Mouse (Mus musculus) heart, postnatal 0 days (tissue): ENCODE data around the gene Ciao2b. TPM values are rescaled to one million over a fixed set of nuclear protein-coding genes. Genes with fewer than 3 reads are reported as not detected.

Source experiments
- ATAC-seq: fragments of 200-750 bp; cut with Nextera tagmentation; 2 replicates; pipeline ENCODE4 v1.8.0; 2017; ENCODE audit warnings: low read depth, moderate number of reproducible peaks, moderate library complexity; ENCODE audit not compliant: insufficient read depth
- DNase-seq: peaks from one replicate; pipeline ENCODE4 v3.0.0-alpha.2; 2016; ENCODE audit warnings: low spot score
- H3K27ac ChIP-seq: fragments of 300-500 bp; sonication (generic); 2 replicates; pipeline ENCODE4 v1.5.1; 2014; ENCODE audit warnings: low read depth, mild to moderate bottlenecking
- H3K27me3 ChIP-seq: fragments of 300-500 bp; sonication (generic); 2 replicates; pipeline ENCODE4 v1.6.1; 2014; ENCODE audit warnings: low read length, mixed read lengths; ENCODE audit not compliant: control insufficient read depth, insufficient read depth
- H3K36me3 ChIP-seq: fragments of 300-500 bp; sonication (generic); replicated peaks from 2 replicates; pipeline ENCODE4 v1.6.1; 2014; ENCODE audit warnings: low read length, mixed read lengths; ENCODE audit not compliant: control insufficient read depth, insufficient read depth
- H3K4me1 ChIP-seq: fragments of 300-500 bp; sonication (generic); 2 replicates; pipeline ENCODE4 v1.6.1; 2014; ENCODE audit warnings: antibody characterized with exemption; ENCODE audit not compliant: control insufficient read depth, insufficient read depth
- H3K4me2 ChIP-seq: fragments of 300-500 bp; sonication (generic); 2 replicates; pipeline ENCODE4 v1.6.1; 2014; ENCODE audit warnings: low read depth, mild to moderate bottlenecking, low read length, moderate library complexity
- H3K4me3 ChIP-seq: fragments of 300-500 bp; sonication (generic); 2 replicates; pipeline ENCODE4 v1.5.1; 2014; ENCODE audit warnings: low read depth, low read length
- H3K9ac ChIP-seq: fragments of 300-500 bp; sonication (generic); replicated peaks from 2 replicates; pipeline ENCODE4 v1.6.1; 2014; ENCODE audit warnings: low read depth, low read length, mixed read lengths
- H3K9me3 ChIP-seq: fragments of 300-500 bp; sonication (generic); replicated peaks from 2 replicates; pipeline ENCODE4 v1.6.1; 2016; ENCODE audit warnings: low read length; ENCODE audit not compliant: control insufficient read depth
- CTCF ChIP-seq: IDR thresholded peaks from 2 replicates; pipeline ENCODE4 v1.5.1; 2016; ENCODE audit warnings: antibody characterized with exemption, control low read depth, low read depth
- EP300 ChIP-seq: IDR thresholded peaks from 2 replicates; pipeline ENCODE4 v1.6.1; 2016; ENCODE audit warnings: antibody characterized with exemption, low read depth
- WGBS: fragments of 180-500 bp; shearing (Covaris S2); extraction: QIAGEN DNeasy Blood & Tissue Kit; methylation state at CpG from one replicate; pipeline ENCODE4 v1.1.7; 2014; 5-methylcytosine and 5-hydroxymethylcytosine counted together
- polyA plus RNA-seq: library from polyadenylated mRNA; unstranded; fragments of >200 nt; fragmentation: Nextera tagmentation; extraction: Ambion mirVana; gene quantifications from 2 replicates; pipeline ENCODE4 v1.2.1, GENCODE M21; 2015
- total RNA-seq: library from RNA; depleted of rRNA; stranded (reverse); fragments of >200 nt; gene quantifications from 2 replicates; pipeline ENCODE4 v1.2.3, GENCODE M21; 2014; ENCODE audit warnings: low replicate concordance

Gene Ciao2b
- total and polyA plus RNA-seq, 2 experiments from 2014 or later = 141 to 184 TPM

DNA sequence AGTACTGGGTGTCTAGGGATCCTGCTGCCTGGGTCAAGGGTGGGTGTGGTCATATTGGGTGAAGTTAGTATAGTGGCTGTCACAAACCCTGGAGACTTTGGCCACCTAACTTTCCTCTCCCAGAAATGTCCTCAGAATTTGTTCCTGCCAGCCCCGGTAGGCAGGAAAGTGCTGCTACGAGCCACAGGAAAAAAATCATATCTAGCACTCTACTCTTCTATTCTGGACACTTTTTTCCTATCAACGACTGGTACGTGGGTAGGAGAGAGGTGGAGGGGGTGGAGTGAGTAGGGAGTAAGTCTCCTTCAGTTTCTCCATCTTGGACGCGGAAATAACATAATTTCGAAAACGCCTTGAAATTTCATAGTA, 11.7 kb downstream of the Ciao2b start:
- TF ChIP-seq EP300 (no peak), CTCF (no peak)
- H3K4me1 ChIP-seq = peaks cover 40% of the 10 kb centered on the region

DNA sequence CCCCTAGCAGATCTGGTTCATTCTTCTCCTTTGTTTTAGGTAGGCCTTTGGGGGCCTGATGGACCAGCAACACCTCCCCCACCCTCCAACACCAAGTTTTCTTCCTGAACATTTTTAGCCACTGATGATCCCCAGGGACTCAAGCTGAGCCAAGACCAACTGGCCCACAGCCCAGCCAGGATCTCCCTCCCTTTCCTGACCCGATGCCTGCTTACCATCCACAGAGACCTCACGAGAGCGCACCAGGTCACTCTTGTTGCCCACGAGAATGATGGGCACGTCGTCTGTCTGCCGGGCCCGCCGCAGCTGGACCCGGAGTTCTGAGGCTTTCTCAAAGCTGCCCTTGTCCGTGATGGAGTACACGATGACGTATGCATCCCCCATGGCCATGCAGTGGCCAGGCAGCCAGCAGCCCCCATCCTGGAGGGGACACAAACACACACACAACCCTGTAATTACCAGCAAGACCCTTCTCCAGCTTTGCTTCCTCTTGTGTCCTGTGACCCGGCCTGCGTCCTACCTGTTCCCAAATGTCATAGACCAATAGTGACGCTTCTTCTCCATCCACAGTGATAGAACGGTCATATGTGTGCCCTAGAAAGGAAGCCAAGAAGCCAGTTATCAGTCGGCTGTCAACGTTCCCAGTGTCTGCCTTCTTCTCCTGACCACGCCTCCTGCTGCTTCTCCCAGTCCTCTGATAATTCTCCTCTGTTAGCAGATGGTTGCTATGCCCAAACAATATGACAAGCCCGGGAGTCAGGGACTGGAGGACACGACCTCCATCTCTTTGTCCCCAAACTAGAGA, 12.3 kb downstream of the Ciao2b start:
- Histone ChIP-seq H3K27me3 (no peaks in the 10 kb centered on the region), H3K4me1 (peaks cover 44% of the 10 kb centered on the region), H3K27ac (peak overlapping the region; percentile 90), H3K4me2 (peak overlapping the region; percentile 67), H3K4me3 (peak overlapping the region; percentile 63), H3K9me3 (no peaks in the 10 kb centered on the region), H3K9ac (peak overlapping the region; percentile 77), H3K36me3 (peaks cover 11% of the 10 kb centered on the region)
- peak; percentile 91 for DNase-seq
- TF ChIP-seq CTCF (no peak), EP300 (no peak; the same call in 1 of the 2 replicates)
- WGBS = 6% methylated on average over 22 of the region's 22 CpGs
- peak; percentile 64 for ATAC-seq

More for the DNA sequence above, 11.7 kb downstream of the Ciao2b start:
- Histone ChIP-seq H3K27me3 (no peaks in the 10 kb centered on the region), H3K9ac (peak overlapping the region; percentile 77), H3K4me3 (peak overlapping the region; percentile 63), H3K4me2 (peak overlapping the region; percentile 67), H3K9me3 (no peaks in the 10 kb centered on the region), H3K36me3 (peaks cover 14% of the 10 kb centered on the region), H3K27ac (peak overlapping the region; percentile 90)
- WGBS = 8% methylated on average over 8 of the region's 8 CpGs
- DNase-seq (no peak), ATAC-seq (no peak)

DNA sequence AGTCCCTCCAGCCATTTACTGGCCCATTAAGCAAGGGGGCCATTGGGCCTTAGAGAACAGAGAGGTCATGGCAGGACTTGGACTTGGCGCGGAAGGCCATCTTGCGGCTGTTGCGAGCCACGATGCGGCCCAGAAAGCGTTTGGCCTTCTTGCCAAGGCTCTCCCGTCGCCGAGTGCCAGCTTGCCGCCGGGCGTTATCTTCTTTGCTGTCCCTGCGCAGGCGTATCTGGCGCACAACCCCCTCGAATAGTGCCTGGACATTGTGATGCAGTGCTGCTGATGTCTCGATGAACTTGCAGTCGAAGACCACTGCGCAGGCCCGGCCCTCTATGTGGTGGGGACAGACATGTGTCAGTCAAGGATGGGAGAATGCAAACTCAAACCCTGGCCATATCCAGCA, 13.4 kb downstream of the Ciao2b start:
- 61% methylated on average over 21 of the region's 21 CpGs for WGBS
- no peaks in the 10 kb centered on the region for H3K27me3 ChIP-seq
- H3K9ac ChIP-seq = no peak overlapping the region
- no peak overlapping the region for H3K4me3 ChIP-seq
- no peaks in the 10 kb centered on the region for H3K9me3 ChIP-seq
- DNase-seq (peak; percentile 5), ATAC-seq (no peak)
- TF ChIP-seq CTCF (no peak), EP300 (no peak)
- H3K36me3 ChIP-seq = peaks cover 11% of the 10 kb centered on the region
- H3K4me2 ChIP-seq = peak overlapping the region; percentile 67
- peak overlapping the region; percentile 90 for H3K27ac ChIP-seq
- peaks cover 44% of the 10 kb centered on the region for H3K4me1 ChIP-seq

DNA sequence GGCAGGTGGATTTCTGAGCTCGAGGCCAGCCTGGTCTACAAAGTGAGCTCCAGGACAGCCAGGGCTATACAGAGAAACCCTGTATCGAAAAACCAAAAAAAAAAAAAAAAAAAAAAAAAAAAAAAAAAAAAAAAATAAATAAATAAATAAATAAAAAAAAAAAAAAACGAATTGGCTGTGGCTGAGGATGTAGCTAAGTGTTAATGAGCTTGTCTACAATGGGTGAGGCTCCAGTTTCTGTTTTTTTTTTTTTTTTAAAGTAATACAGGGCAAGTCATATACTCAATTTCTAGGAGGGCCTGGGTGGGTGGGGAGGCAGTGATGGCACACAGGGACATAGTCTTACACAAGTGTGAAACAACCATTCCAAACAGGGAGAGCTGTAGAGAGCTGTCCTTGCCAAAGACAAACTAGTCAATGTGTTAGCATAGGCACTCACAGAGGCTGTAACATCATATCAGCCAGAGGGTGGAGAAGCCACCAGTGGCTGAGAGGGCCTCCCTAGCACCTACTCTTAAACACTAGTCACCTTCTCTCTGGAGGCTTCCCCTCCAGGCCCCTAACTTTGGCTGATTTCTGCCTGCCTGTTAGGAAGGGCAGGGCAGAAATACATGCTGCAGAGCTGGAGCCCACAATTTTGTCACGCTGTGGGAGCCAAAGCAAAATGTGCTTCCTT, 14.6 kb downstream of the Ciao2b start:
- no peaks in the 10 kb centered on the region for H3K9me3 ChIP-seq
- ATAC-seq (no peak), DNase-seq (peak; percentile 35)
- peaks cover 11% of the 10 kb centered on the region for H3K36me3 ChIP-seq
- no peak overlapping the region for H3K4me3 ChIP-seq
- 63% methylated on average over 3 of the region's 4 CpGs for WGBS
- peaks cover 36% of the 10 kb centered on the region for H3K4me1 ChIP-seq
- no peak overlapping the region for H3K4me2 ChIP-seq
- H3K27me3 ChIP-seq = no peaks in the 10 kb centered on the region
- TF ChIP-seq EP300 (no peak), CTCF (no peak)
- no peak overlapping the region for H3K9ac ChIP-seq
- H3K27ac ChIP-seq = peak overlapping the region; percentile 90

- ATAC-seq (no peak), DNase-seq (no peak)
- Histone ChIP-seq H3K36me3 (peaks cover 11% of the 10 kb centered on the region), H3K9me3 (no peaks in the 10 kb centered on the region), H3K9ac (no peak within 1 kb of the TSS), H3K27ac (peak within 1 kb of the TSS; percentile 52), H3K4me3 (no peak within 1 kb of the TSS), H3K27me3 (no peaks in the 10 kb centered on the region), H3K4me2 (no peak within 1 kb of the TSS), H3K4me1 (peaks cover 23% of the 10 kb centered on the region)
- TF ChIP-seq EP300 (no peak), CTCF (no peak)
- WGBS = 82% methylated on average over 6 of the region's 6 CpGs
Measured at GRCm38 (mm10) chr8:104624161-104624560, 17.6 kb downstream of the Ciao2b start, which contains the start of gene Cdh16. Cdh16 (minus strand) TSS chr8:104624396.
